Mouse (Mus musculus) limb, embryonic 10.5 days (tissue): Measurements from ENCODE around the gene Birc3. TPM values are rescaled to one million over a fixed set of nuclear protein-coding genes. Genes with fewer than 3 reads are reported as not detected.
"Not testable (repeated sequence)": the region's sequence is repeated elsewhere in the genome, so short reads cannot be mapped to it uniquely, and the experiment has no call there.

ENCODE experiments used
- DNase-seq: peaks from one replicate; pipeline ENCODE4 v3.0.0-alpha.2; 2017; ENCODE audit warnings: low spot score
- H3K27ac ChIP-seq: fragments of 300-500 bp; sonication (generic); 2 replicates; pipeline ENCODE4 v1.5.1; 2016; ENCODE audit warnings: mild to moderate bottlenecking
- H3K27me3 ChIP-seq: fragments of 300-500 bp; sonication (generic); 2 replicates; pipeline ENCODE4 v1.6.1; 2016; ENCODE audit warnings: low read depth, mild to moderate bottlenecking; ENCODE audit not compliant: poor library complexity, severe bottlenecking
- H3K36me3 ChIP-seq: fragments of 300-500 bp; sonication (generic); 2 replicates; pipeline ENCODE4 v1.6.1; 2016; ENCODE audit warnings: mild to moderate bottlenecking, moderate library complexity
- H3K4me1 ChIP-seq: fragments of 300-500 bp; sonication (generic); 2 replicates; pipeline ENCODE4 v1.6.1; 2016
- H3K4me3 ChIP-seq: fragments of 300-500 bp; sonication (generic); 2 replicates; pipeline ENCODE4 v1.5.1; 2016; ENCODE audit warnings: mild to moderate bottlenecking, moderate library complexity
- H3K9me3 ChIP-seq: fragments of 300-500 bp; sonication (generic); replicated peaks from 2 replicates; pipeline ENCODE4 v1.6.1; 2016; ENCODE audit warnings: mild to moderate bottlenecking
- WGBS: fragments of 180-500 bp; shearing (Covaris S2); methylation state at CpG from one replicate; pipeline ENCODE4 v1.1.7; 2016; 5-methylcytosine and 5-hydroxymethylcytosine counted together
- polyA plus RNA-seq: library from polyadenylated mRNA; unstranded; fragments of >200 nt; fragmentation: Nextera tagmentation; extraction: Ambion mirVana; gene quantifications from 2 replicates; pipeline ENCODE4 v1.2.1, GENCODE M21; 2016

The Birc3 gene
- polyA plus RNA-seq, result 7.4 and 8.2 TPM in 2 replicates

- Histone ChIP-seq H3K27ac (peak within 1 kb of the TSS; percentile 95), H3K36me3 (peaks cover 3% of the 10 kb centered on the region; the same call in 1 of the 2 replicates), H3K9me3 (no peaks in the 10 kb centered on the region), H3K4me3 (peak within 1 kb of the TSS; percentile 65), H3K27me3 (no peaks in the 10 kb centered on the region), H3K4me1 (peaks cover 20% of the 10 kb centered on the region)
- WGBS, result 2% methylated on average over 26 of the region's 26 CpGs
- DNase-seq, result peak; percentile 80
Measured at GRCm38 (mm10) chr9:7872775-7873439, at the start of gene Birc3. Gene Birc3 (minus strand): TSS chr9:7873186.

GRCm38 (mm10) chr9:7914925-7915324 is 41.9 kb upstream of the Birc3 start:
- Histone ChIP-seq H3K27ac (peak overlapping the region; percentile 56; the same call in 1 of the 2 replicates), H3K4me1 (peaks cover 18% of the 10 kb centered on the region), H3K9me3 (no peaks in the 10 kb centered on the region), H3K4me3 (peak overlapping the region; percentile 24), H3K27me3 (no peaks in the 10 kb centered on the region), H3K36me3 (no peaks in the 10 kb centered on the region)
- no peak for DNase-seq
- WGBS, result 66% methylated on average over 8 of the region's 8 CpGs

GRCm38 (mm10) chr9:7914487-7914886 is 41.5 kb upstream of the Birc3 start:
- peak overlapping the region; percentile 24 for H3K4me3 ChIP-seq
- peaks cover 18% of the 10 kb centered on the region for H3K4me1 ChIP-seq
- H3K9me3 ChIP-seq, result no peaks in the 10 kb centered on the region
- no peaks in the 10 kb centered on the region for H3K27me3 ChIP-seq
- H3K27ac ChIP-seq, result peak overlapping the region; percentile 56; the same call in 1 of the 2 replicates
- peak; percentile 85 for DNase-seq
- 5% methylated on average over 11 of the region's 11 CpGs for whole genome bisulfite sequencing
- H3K36me3 ChIP-seq, result no peaks in the 10 kb centered on the region

DNA sequence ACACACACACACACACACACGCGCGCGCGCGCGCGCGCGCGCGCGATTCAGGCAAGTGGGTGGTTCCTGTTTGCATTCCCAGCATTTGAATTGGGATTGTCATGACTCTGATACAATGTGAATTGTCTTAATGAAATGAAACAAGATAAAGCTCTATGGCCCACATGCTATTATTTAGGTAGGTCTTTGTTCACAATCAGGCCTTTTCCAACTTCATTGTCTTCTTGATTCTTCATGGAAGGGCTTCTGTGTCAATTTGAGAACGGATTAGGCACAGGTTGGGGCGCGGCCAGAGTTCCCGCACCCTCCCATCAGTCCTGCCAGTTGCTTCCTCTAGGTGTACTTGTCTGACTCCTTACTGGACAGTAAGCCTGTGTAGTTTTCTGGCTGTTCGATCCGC is 41.0 kb upstream of the Birc3 start:
- peak overlapping the region; percentile 24 for H3K4me3 ChIP-seq
- WGBS, result 58% methylated on average over 19 of the region's 19 CpGs
- H3K27ac ChIP-seq, result peak overlapping the region; percentile 56; the same call in 1 of the 2 replicates

GRCm38 (mm10) chr9:7907351-7907985 is 34.5 kb upstream of the Birc3 start:
- Histone ChIP-seq H3K4me3 (no peak overlapping the region), H3K4me1 (peaks cover 24% of the 10 kb centered on the region), H3K27ac (no peak overlapping the region), H3K36me3 (no peaks in the 10 kb centered on the region), H3K27me3 (no peaks in the 10 kb centered on the region), H3K9me3 (no peaks in the 10 kb centered on the region)
- WGBS, result 80% methylated on average over 2 of the region's 2 CpGs
- DNase-seq, result no peak

More for the DNA sequence above, 41.0 kb upstream of the Birc3 start:
- DNase-seq, result no peak
- Histone ChIP-seq H3K9me3 (no peaks in the 10 kb centered on the region), H3K27me3 (no peaks in the 10 kb centered on the region), H3K36me3 (no peaks in the 10 kb centered on the region), H3K4me1 (peaks cover 18% of the 10 kb centered on the region)

DNA sequence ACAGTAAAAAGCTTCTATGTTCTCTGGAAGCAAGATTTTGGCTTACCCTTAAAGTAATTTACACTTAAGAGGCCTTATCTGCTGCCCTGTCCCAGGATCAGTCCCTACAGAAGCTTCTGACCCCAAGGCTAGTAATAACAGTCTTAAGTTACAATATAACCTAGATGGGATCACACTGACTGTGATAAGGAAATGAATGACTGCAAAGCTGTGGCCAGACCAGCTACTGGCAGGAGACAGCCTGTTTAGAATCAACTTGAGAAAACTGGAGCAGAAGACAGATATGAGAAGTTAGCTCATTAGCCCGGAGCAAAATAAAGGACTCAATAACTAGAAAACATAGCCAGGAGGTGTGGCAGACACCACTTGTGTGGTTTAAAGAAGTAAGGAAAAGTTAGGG is 33.6 kb upstream of the Birc3 start:
- WGBS, result 84% methylated on average over 1 of the region's 1 CpGs

GRCm38 (mm10) chr9:7903825-7904224 is 30.8 kb upstream of the Birc3 start:
- Histone ChIP-seq H3K27me3 (no peaks in the 10 kb centered on the region), H3K27ac (peak overlapping the region; percentile 77), H3K36me3 (no peaks in the 10 kb centered on the region), H3K4me1 (peaks cover 29% of the 10 kb centered on the region), H3K4me3 (no peak overlapping the region), H3K9me3 (no peaks in the 10 kb centered on the region)
- WGBS, result 65% methylated on average over 5 of the region's 5 CpGs
- DNase-seq, result no peak

More for the DNA sequence above, 33.6 kb upstream of the Birc3 start:
- no peak for DNase-seq
- H3K27me3 ChIP-seq, result no peaks in the 10 kb centered on the region
- H3K27ac ChIP-seq, result no peak overlapping the region
- H3K4me3 ChIP-seq, result no peak overlapping the region
- no peaks in the 10 kb centered on the region for H3K9me3 ChIP-seq
- peaks cover 33% of the 10 kb centered on the region for H3K4me1 ChIP-seq
- no peaks in the 10 kb centered on the region for H3K36me3 ChIP-seq

DNA sequence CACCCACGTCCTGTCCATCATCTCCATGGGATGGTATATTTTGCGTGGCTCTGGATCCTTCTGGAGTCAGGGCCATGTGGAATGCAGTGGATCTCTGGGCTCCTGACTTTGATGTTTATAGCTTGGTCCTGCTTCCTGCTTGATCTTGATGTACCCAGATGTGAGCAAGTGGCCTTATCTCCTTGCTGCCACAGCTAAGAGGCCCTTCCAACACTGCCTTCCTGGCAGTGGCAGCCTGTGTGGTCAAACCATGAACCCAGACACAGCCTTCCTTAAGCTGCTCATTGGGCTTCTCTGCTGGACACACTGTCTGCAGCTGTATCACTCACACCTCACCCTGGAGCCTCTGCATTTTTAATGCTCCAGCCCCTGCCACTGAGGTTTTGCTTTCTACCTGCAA is 30.3 kb upstream of the Birc3 start:
- Histone ChIP-seq H3K4me3 (no peak overlapping the region), H3K27me3 (no peaks in the 10 kb centered on the region), H3K9me3 (no peaks in the 10 kb centered on the region), H3K27ac (peak overlapping the region; percentile 77), H3K36me3 (no peaks in the 10 kb centered on the region), H3K4me1 (peaks cover 29% of the 10 kb centered on the region)
- DNase-seq, result no peak
- 53% methylated on average over 2 of the region's 2 CpGs for WGBS

GRCm38 (mm10) chr9:7902311-7902710 is 29.3 kb upstream of the Birc3 start:
- 7% methylated on average over 7 of the region's 7 CpGs for WGBS
- DNase-seq, result peak; percentile 69
- H3K9me3 ChIP-seq, result no peaks in the 10 kb centered on the region
- no peaks in the 10 kb centered on the region for H3K36me3 ChIP-seq
- peak overlapping the region; percentile 6; the same call in 1 of the 2 replicates for H3K4me3 ChIP-seq
- no peaks in the 10 kb centered on the region for H3K27me3 ChIP-seq
- peak overlapping the region; percentile 77 for H3K27ac ChIP-seq
- peaks cover 29% of the 10 kb centered on the region for H3K4me1 ChIP-seq

DNA sequence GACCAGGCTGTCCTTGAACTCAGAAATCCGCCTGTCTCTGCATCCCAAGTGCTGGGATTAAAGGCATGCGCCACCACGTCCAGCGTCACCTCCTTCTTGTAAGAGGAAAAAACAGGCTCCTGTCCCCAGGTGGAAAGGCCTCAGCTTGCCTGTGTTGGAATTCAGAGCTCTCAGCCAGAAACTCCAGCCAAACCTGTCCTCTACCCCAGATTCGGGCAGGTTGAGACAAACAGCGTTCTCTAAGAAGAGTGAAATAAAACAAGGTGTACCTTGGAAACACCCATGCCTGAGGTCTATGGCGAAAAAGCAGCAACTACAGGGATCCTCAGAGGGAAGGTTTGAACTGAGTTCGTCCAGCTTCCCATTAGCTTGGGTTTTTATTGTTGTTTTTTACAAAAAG is 28.0 kb upstream of the Birc3 start:
- H3K4me1 ChIP-seq, result peaks cover 29% of the 10 kb centered on the region
- no peaks in the 10 kb centered on the region for H3K36me3 ChIP-seq
- H3K27me3 ChIP-seq, result no peaks in the 10 kb centered on the region
- no peak overlapping the region for H3K4me3 ChIP-seq
- H3K9me3 ChIP-seq, result no peaks in the 10 kb centered on the region
- 92% methylated on average over 8 of the region's 8 CpGs for WGBS
- peak overlapping the region; percentile 77; the same call in 1 of the 2 replicates for H3K27ac ChIP-seq
- DNase-seq, result no peak

- 5% methylated on average over 3 of the region's 3 CpGs for WGBS
- Histone ChIP-seq H3K27me3 (no peaks in the 10 kb centered on the region), H3K4me3 (no peak overlapping the region), H3K27ac (no peak overlapping the region), H3K36me3 (no peaks in the 10 kb centered on the region), H3K9me3 (no peaks in the 10 kb centered on the region), H3K4me1 (peaks cover 10% of the 10 kb centered on the region)
- DNase-seq, result peak; percentile 72
Measured at GRCm38 (mm10) chr9:7897502-7897901, 24.5 kb upstream of the Birc3 start.

- WGBS, result 98% methylated on average over 1 of the region's 1 CpGs
- not testable (repeated sequence) for DNase-seq
Measured at GRCm38 (mm10) chr9:7891796-7892195, 18.8 kb upstream of the Birc3 start.

DNA sequence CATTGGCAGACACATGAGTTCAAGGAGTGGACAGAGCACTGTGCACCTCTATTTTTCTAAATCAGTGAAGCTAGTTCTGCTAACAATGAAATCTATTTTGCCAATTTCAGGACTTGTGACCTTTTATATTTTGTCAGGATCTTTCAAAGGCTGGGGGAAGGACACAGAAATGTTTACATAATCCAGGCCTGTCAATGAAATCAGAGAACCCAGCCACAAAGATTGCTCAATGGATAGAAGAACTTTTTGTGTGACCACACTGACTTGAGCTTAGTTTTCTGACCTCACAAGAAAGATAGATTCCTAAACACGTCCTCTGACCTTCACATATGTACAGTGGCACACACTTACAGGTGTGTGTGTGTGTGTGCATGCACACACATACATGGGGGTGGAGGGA is 18.2 kb upstream of the Birc3 start:
- Histone ChIP-seq H3K27ac (no peak overlapping the region), H3K27me3 (no peaks in the 10 kb centered on the region), H3K4me1 (no peaks in the 10 kb centered on the region), H3K9me3 (0 out of 2 replicates have a peak, but pooled peaks cover 2% of the 10 kb centered on the region), H3K36me3 (no peaks in the 10 kb centered on the region), H3K4me3 (no peak overlapping the region)
- 79% methylated on average over 1 of the region's 1 CpGs for WGBS
- DNase-seq, result no peak

More at GRCm38 (mm10) chr9:7891796-7892195, 18.8 kb upstream of the Birc3 start:
- H3K4me1 ChIP-seq, H3K27me3 ChIP-seq, H3K36me3 ChIP-seq, H3K4me3 ChIP-seq, H3K9me3 ChIP-seq, H3K27ac ChIP-seq: not testable (repeated sequence)
